Mouse (Mus musculus): ENCODE results near the gene Bbs5.

DNA sequence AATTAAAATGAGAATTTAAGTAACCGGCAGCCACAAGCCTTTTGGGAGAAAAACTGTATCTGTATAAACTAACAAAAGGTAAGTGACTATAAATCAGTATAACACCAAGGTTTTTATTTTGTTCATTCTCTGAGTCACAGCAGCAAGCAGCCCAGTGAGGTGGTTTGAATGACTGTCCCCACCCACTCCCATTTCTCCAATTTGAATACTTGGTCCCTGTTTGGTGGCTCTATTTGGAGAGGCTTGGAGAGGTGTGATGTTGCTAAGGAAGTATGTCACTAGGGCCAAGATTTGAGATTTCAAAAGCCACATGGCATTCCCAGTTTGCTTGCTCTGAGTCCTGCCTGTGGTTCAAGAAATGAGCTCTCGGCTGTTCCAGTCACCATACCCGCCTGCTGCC lies 43.2 kb downstream of the Bbs5 start:
- TF ChIP-seq CTCF (IDR thresholded peaks at IDR 0.05; ENCODE audit: control insufficient read depth, insufficient read depth, insufficient replicate concordance, low read depth, low read length) = no peak
- TF ChIP-seq POLR2A (IDR thresholded peaks at IDR 0.05; ENCODE audit: control insufficient read depth, low read depth, low read length) = no peak

Measured in testis, adult 2 months (tissue).